Mouse (Mus musculus): ENCODE measurements around the gene Gm21891. TPM values are rescaled to one million over a fixed set of nuclear protein-coding genes. Genes with fewer than 3 reads are reported as not detected.

The Gm21891 gene
- not detected for polyA plus RNA-seq (2014; fragmentation: Illumina TruSeq; extraction: RNeasy Lipid Tissue Mini Kit (QIAGEN cat#74804); ENCODE audit: low read depth, low replicate concordance)

GRCm38 (mm10) chrY:13133392-13133791 is at the start of gene Gm21891:
Gene Gm21891, minus strand, starts transcription at chrY:13133492.

GRCm38 (mm10) chrY:13161668-13162067 is 28.4 kb upstream of the Gm21891 start, which contains the start of gene Gm21425:
Gene Gm21425, plus strand, starts transcription at chrY:13161968.

Other genes starting within 250 kb of the Gm21891 start
- gene Gm20807, start 90.6 kb downstream of the Gm21891 start, polyA plus RNA-seq (2014; fragmentation: Illumina TruSeq; extraction: RNeasy Lipid Tissue Mini Kit (QIAGEN cat#74804); ENCODE audit: low read depth, low replicate concordance): not detected
- not detected for gene Gm21425, start 28.5 kb upstream of the Gm21891 start, polyA plus RNA-seq (2014; fragmentation: Illumina TruSeq; extraction: RNeasy Lipid Tissue Mini Kit (QIAGEN cat#74804); ENCODE audit: low read depth, low replicate concordance)
- gene Gm21828, start 90.4 kb upstream of the Gm21891 start, polyA plus RNA-seq (2014; fragmentation: Illumina TruSeq; extraction: RNeasy Lipid Tissue Mini Kit (QIAGEN cat#74804); ENCODE audit: low read depth, low replicate concordance): not detected
- not detected for gene Gm21440, start 118.9 kb upstream of the Gm21891 start, polyA plus RNA-seq (2014; fragmentation: Illumina TruSeq; extraction: RNeasy Lipid Tissue Mini Kit (QIAGEN cat#74804); ENCODE audit: low read depth, low replicate concordance)
- gene Gm21454, start 119.0 kb upstream of the Gm21891 start, polyA plus RNA-seq (2014; fragmentation: Illumina TruSeq; extraction: RNeasy Lipid Tissue Mini Kit (QIAGEN cat#74804); ENCODE audit: low read depth, low replicate concordance): not detected
- not detected for gene Gm21725, start 215.6 kb upstream of the Gm21891 start, polyA plus RNA-seq (2014; fragmentation: Illumina TruSeq; extraction: RNeasy Lipid Tissue Mini Kit (QIAGEN cat#74804); ENCODE audit: low read depth, low replicate concordance)